Mouse (Mus musculus) 3134 (cell line): Measurements from ENCODE around the gene Adcy2.

ENCODE experiments used
- DNase-seq: peaks from one replicate; pipeline ENCODE4 v3.0.0-alpha.2; 2011; ENCODE audit warnings: low spot score; ENCODE audit not compliant: insufficient read length; ENCODE audit errors: extremely low read depth

Gene Adcy2

GRCm38 (mm10) chr13:68830030-68830759 is 169.1 kb downstream of the Adcy2 start:
- DNase-seq = no peak

GRCm38 (mm10) chr13:68828441-68828840 is 170.9 kb downstream of the Adcy2 start:
- DNase-seq = no peak

- DNase-seq = no peak
These were observed 172.9 kb downstream of the Adcy2 start for GRCm38 (mm10) chr13:68826461-68826860.

- DNase-seq = no peak
These were observed 178.3 kb downstream of the Adcy2 start for GRCm38 (mm10) chr13:68820858-68821579.

GRCm38 (mm10) chr13:68815704-68816477 is 183.4 kb downstream of the Adcy2 start:
- DNase-seq = no peak

- no peak for DNase-seq
These were observed 188.2 kb downstream of the Adcy2 start for GRCm38 (mm10) chr13:68811185-68811584.

- no peak for DNase-seq
These were observed 199.6 kb downstream of the Adcy2 start for GRCm38 (mm10) chr13:68799777-68800176.

GRCm38 (mm10) chr13:68793286-68793685 is 206.1 kb downstream of the Adcy2 start:
- DNase-seq = no peak

- no peak for DNase-seq
These were observed 211.9 kb downstream of the Adcy2 start for GRCm38 (mm10) chr13:68787286-68788061.

GRCm38 (mm10) chr13:68783096-68783495 is 216.2 kb downstream of the Adcy2 start:
- DNase-seq = no peak

- no peak for DNase-seq
These were observed 221.2 kb downstream of the Adcy2 start for GRCm38 (mm10) chr13:68778011-68778672.

- no peak for DNase-seq
These were observed 225.6 kb downstream of the Adcy2 start for GRCm38 (mm10) chr13:68773599-68774211.

GRCm38 (mm10) chr13:68768588-68768987 is 230.8 kb downstream of the Adcy2 start:
- no peak for DNase-seq

- DNase-seq = no peak
These were observed 233.3 kb downstream of the Adcy2 start for GRCm38 (mm10) chr13:68765896-68766578.

GRCm38 (mm10) chr13:68764614-68765013 is 234.7 kb downstream of the Adcy2 start:
- DNase-seq = no peak

- DNase-seq = no peak
These were observed 249.5 kb downstream of the Adcy2 start for GRCm38 (mm10) chr13:68749801-68750200.

- no peak for DNase-seq
These were observed 250.0 kb downstream of the Adcy2 start for GRCm38 (mm10) chr13:68749370-68749769.

GRCm38 (mm10) chr13:68745426-68745825 is 253.9 kb downstream of the Adcy2 start:
- DNase-seq = no peak

- DNase-seq = no peak
These were observed 286.7 kb downstream of the Adcy2 start for GRCm38 (mm10) chr13:68712661-68713060.
